11 mouse cellular contexts compared by ENCODE assay signal in genomic region chr12:28860264-28860560, GRCm38 (mm10).
A peak's percentile ranks its signal among the peaks of the same experiment; 100 is the strongest.
DNase-seq lines count a peak whose midpoint lies in the region; ATAC-seq and TF ChIP-seq lines count a peak whose summit lies in the region.
"Had no signal": no experiment of that assay in that cellular context is flagged by ENCODE, and none has a peak within 500 bp of the region (broad histone marks: within the 10 kb centered on the region; RNA-seq: fewer than 3 reads in every experiment).

No protein-coding gene starts in this region.

- H3K4me2 ChIP-seq in midbrain, embryonic 16.5 days (ENCODE audit: low read length): peak overlapping the region; percentile 12
- H3K4me2 ChIP-seq in liver, embryonic 11.5 days: no peak overlapping the region

- H3K9me3 ChIP-seq in hindbrain, embryonic 10.5 days: no peaks in the 10 kb centered on the region
- no peaks in the 10 kb centered on the region for H3K9me3 ChIP-seq in midbrain, embryonic 16.5 days (replicated peaks; ENCODE audit: control insufficient read depth, low read length, poor library complexity, severe bottlenecking)
- H3K9me3 ChIP-seq in liver, embryonic 11.5 days (ENCODE audit: control insufficient read depth, low read length): no peaks in the 10 kb centered on the region

- peak overlapping the region; percentile 55 for H3K9ac ChIP-seq in midbrain, embryonic 16.5 days (ENCODE audit: low read depth, low read length)
- no peak overlapping the region for H3K9ac ChIP-seq in liver, embryonic 11.5 days (ENCODE audit: low read depth, low read length)

- H3K27ac ChIP-seq in hindbrain, embryonic 10.5 days: peak overlapping the region; percentile 85
- peak overlapping the region; percentile 97 for H3K27ac ChIP-seq in midbrain, embryonic 16.5 days (ENCODE audit: low read length)
- H3K27ac ChIP-seq in liver, embryonic 11.5 days (ENCODE audit: low read depth, low read length): no peak overlapping the region
- no peak overlapping the region for H3K27ac ChIP-seq in gastrocnemius, adult 2 months

- WGBS in hindbrain, embryonic 10.5 days: 23% methylated on average over 5 of the region's 5 CpGs
- 8% methylated on average over 5 of the region's 5 CpGs for WGBS in midbrain, embryonic 16.5 days
- WGBS in liver, embryonic 11.5 days: 69% methylated on average over 5 of the region's 5 CpGs

- intact Hi-C loops in gastrocnemius, adult 2 months (cut with DNase I): no loop called here

- H3K4me3 ChIP-seq in hindbrain, embryonic 10.5 days: no peak overlapping the region
- no peak overlapping the region for H3K4me3 ChIP-seq in midbrain, embryonic 16.5 days (ENCODE audit: low read depth, low read length)
- H3K4me3 ChIP-seq in liver, embryonic 11.5 days (ENCODE audit: low read depth, low read length): no peak overlapping the region
- H3K4me3 ChIP-seq in gastrocnemius, adult 2 months: no peak overlapping the region

- H3K27me3 ChIP-seq in hindbrain, embryonic 10.5 days (ENCODE audit: insufficient read depth, poor library complexity, severe bottlenecking): no peaks in the 10 kb centered on the region
- H3K27me3 ChIP-seq in midbrain, embryonic 16.5 days (ENCODE audit: control insufficient read depth, insufficient read depth, low read depth, low read length): no peaks in the 10 kb centered on the region
- no peaks in the 10 kb centered on the region for H3K27me3 ChIP-seq in liver, embryonic 11.5 days (replicated peaks; ENCODE audit: control insufficient read depth, insufficient read depth, low read length)
- H3K27me3 ChIP-seq: Patski had no signal

- peak; percentile 20 for DNase-seq in cerebellum, adult 9-11 months
- no peak for DNase-seq in cerebellum, adult 8-10 months
- peak; percentile 47 to 52 for DNase-seq in cerebellum, postnatal 14 days
- peak; percentile 54 for DNase-seq in hindbrain, embryonic 10.5 days (ENCODE audit: low spot score)
- DNase-seq in liver, embryonic 11.5 days (ENCODE audit: low spot score): no peak
- DNase-seq in gastrocnemius, adult 2 months: no peak
- DNase-seq in kidney, adult 11 months: no peak
- DNase-seq: gastrocnemius, postnatal 14 days; thymus, adult 18-20 months had no signal

- peaks cover 15% of the 10 kb centered on the region for H3K4me1 ChIP-seq in hindbrain, embryonic 10.5 days (replicated peaks)
- H3K4me1 ChIP-seq in midbrain, embryonic 16.5 days (ENCODE audit: control insufficient read depth, insufficient read depth, low read length): peaks cover 40% of the 10 kb centered on the region
- H3K4me1 ChIP-seq in liver, embryonic 11.5 days (replicated peaks; ENCODE audit: control insufficient read depth, insufficient read depth, low read length): no peaks in the 10 kb centered on the region

- peak; percentile 63 for ATAC-seq in midbrain, embryonic 16.5 days
- no peak for ATAC-seq in liver, embryonic 11.5 days (replicated peaks; ENCODE audit: low FRiP score)
- ATAC-seq: Patski had no signal

- TF ChIP-seq CTCF in gastrocnemius, adult 2 months (IDR thresholded peaks at IDR 0.05): no peak

- peaks cover 11% of the 10 kb centered on the region; the same call in 1 of the 2 replicates for H3K36me3 ChIP-seq in hindbrain, embryonic 10.5 days
- peaks cover 4% of the 10 kb centered on the region; the same call in 1 of the 2 replicates for H3K36me3 ChIP-seq in midbrain, embryonic 16.5 days (ENCODE audit: control insufficient read depth, insufficient read depth, low read length)
- no peaks in the 10 kb centered on the region for H3K36me3 ChIP-seq in liver, embryonic 11.5 days (ENCODE audit: control insufficient read depth, insufficient read depth, low read length)

Comparison
In these comparisons a context has a peak if more than half of its experiments do, and no peak if none do; other contexts are left out.
1. DNase-seq: peak in cerebellum, adult 9-11 months (single experiment), cerebellum, postnatal 14 days (2 of 2) and hindbrain, embryonic 10.5 days (single experiment); none in cerebellum, adult 8-10 months (single experiment), liver, embryonic 11.5 days (single experiment), gastrocnemius, adult 2 months (single experiment) and kidney, adult 11 months (single experiment).
2. H3K27ac ChIP-seq: peak in hindbrain, embryonic 10.5 days (single experiment) and midbrain, embryonic 16.5 days (single experiment); none in liver, embryonic 11.5 days (single experiment) and gastrocnemius, adult 2 months (single experiment).